Mouse (Mus musculus): Measurements from ENCODE around the gene Aox1. TPM values are rescaled to one million over a fixed set of nuclear protein-coding genes. Genes with fewer than 3 reads are reported as not detected.

Aox1 gene
- polyA plus RNA-seq, 1 experiment from 2014 or later = 0.34 TPM

- Histone ChIP-seq H3K27me3 (ENCODE audit: control insufficient read depth, insufficient read depth, low read length) (no peaks in the 10 kb centered on the region), H3K36me3 (ENCODE audit: control insufficient read depth, insufficient read depth, low read length) (no peaks in the 10 kb centered on the region), H3K27ac (ENCODE audit: low read depth, low read length) (no peak overlapping the region), H3K4me3 (ENCODE audit: low read depth, low read length) (no peak overlapping the region), H3K9ac (ENCODE audit: low read depth, low read length) (no peak overlapping the region), H3K4me2 (no peak overlapping the region), H3K4me1 (ENCODE audit: control insufficient read depth, insufficient read depth, low read length) (no peaks in the 10 kb centered on the region), H3K9me3 (replicated peaks; ENCODE audit: control insufficient read depth, low read length) (no peaks in the 10 kb centered on the region)
- 82% methylated on average over 6 of the region's 6 CpGs for WGBS (ENCODE audit: insufficient replicate concordance)
- no peak for ATAC-seq (replicated peaks; ENCODE audit: insufficient number of reproducible peaks, low FRiP score, low TSS enrichment)
Observed at GRCm38 (mm10) chr1:58105685-58106084, 76.0 kb downstream of the Aox1 start.

DNA sequence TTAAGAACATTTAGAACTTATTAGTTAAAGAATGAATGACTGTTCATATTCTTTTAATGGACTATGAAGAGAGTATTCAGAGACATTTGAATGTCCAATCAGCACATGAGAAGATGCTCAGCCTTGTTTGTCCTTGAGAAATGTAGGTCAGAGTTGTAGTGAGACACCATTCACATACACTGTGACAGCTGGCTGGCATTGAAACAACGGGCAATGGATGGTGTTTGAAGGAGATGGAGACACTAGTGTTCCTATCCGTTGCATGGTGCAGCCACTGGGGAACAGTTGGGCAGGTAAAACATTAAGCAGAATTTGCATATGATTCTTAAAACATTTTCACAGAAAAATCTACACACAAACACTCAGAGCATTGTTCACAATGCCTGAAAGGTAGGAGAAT is 77.3 kb downstream of the Aox1 start:
- WGBS (ENCODE audit: insufficient replicate concordance) = 78% methylated on average over 2 of the region's 2 CpGs
- H3K27me3 ChIP-seq (ENCODE audit: control insufficient read depth, insufficient read depth, low read length) = no peaks in the 10 kb centered on the region

GRCm38 (mm10) chr1:58110241-58110640 is 80.5 kb downstream of the Aox1 start:
- Histone ChIP-seq H3K9ac (ENCODE audit: low read depth, low read length) (no peak overlapping the region), H3K27me3 (ENCODE audit: control insufficient read depth, insufficient read depth, low read length) (no peaks in the 10 kb centered on the region), H3K36me3 (ENCODE audit: control insufficient read depth, insufficient read depth, low read length) (no peaks in the 10 kb centered on the region), H3K27ac (ENCODE audit: low read depth, low read length) (no peak overlapping the region), H3K4me2 (no peak overlapping the region), H3K9me3 (replicated peaks; ENCODE audit: control insufficient read depth, low read length) (no peaks in the 10 kb centered on the region), H3K4me3 (ENCODE audit: low read depth, low read length) (no peak overlapping the region), H3K4me1 (ENCODE audit: control insufficient read depth, insufficient read depth, low read length) (0 out of 2 replicates have a peak, but pooled peaks cover 3% of the 10 kb centered on the region)
- 90% methylated on average over 5 of the region's 5 CpGs for WGBS (ENCODE audit: insufficient replicate concordance)
- ATAC-seq (replicated peaks; ENCODE audit: insufficient number of reproducible peaks, low FRiP score, low TSS enrichment) = no peak

More for the DNA sequence above, 77.3 kb downstream of the Aox1 start:
- no peaks in the 10 kb centered on the region for H3K4me1 ChIP-seq (ENCODE audit: control insufficient read depth, insufficient read depth, low read length)
- no peak for ATAC-seq (replicated peaks; ENCODE audit: insufficient number of reproducible peaks, low FRiP score, low TSS enrichment)
- no peak overlapping the region for H3K9ac ChIP-seq (ENCODE audit: low read depth, low read length)
- H3K27ac ChIP-seq (ENCODE audit: low read depth, low read length) = no peak overlapping the region
- H3K36me3 ChIP-seq (ENCODE audit: control insufficient read depth, insufficient read depth, low read length) = no peaks in the 10 kb centered on the region
- no peaks in the 10 kb centered on the region for H3K9me3 ChIP-seq (replicated peaks; ENCODE audit: control insufficient read depth, low read length)
- H3K4me3 ChIP-seq (ENCODE audit: low read depth, low read length) = no peak overlapping the region
- no peak overlapping the region for H3K4me2 ChIP-seq

- H3K27ac ChIP-seq (ENCODE audit: low read depth, low read length) = no peak overlapping the region
- 79% methylated on average over 4 of the region's 4 CpGs for WGBS (ENCODE audit: insufficient replicate concordance)
- no peaks in the 10 kb centered on the region for H3K9me3 ChIP-seq (replicated peaks; ENCODE audit: control insufficient read depth, low read length)
- no peak overlapping the region for H3K4me3 ChIP-seq (ENCODE audit: low read depth, low read length)
- no peak for ATAC-seq (replicated peaks; ENCODE audit: insufficient number of reproducible peaks, low FRiP score, low TSS enrichment)
- 0 out of 2 replicates have a peak, but pooled peaks cover 3% of the 10 kb centered on the region for H3K4me1 ChIP-seq (ENCODE audit: control insufficient read depth, insufficient read depth, low read length)
- H3K9ac ChIP-seq (ENCODE audit: low read depth, low read length) = no peak overlapping the region
- no peak overlapping the region for H3K4me2 ChIP-seq
- no peaks in the 10 kb centered on the region for H3K27me3 ChIP-seq (ENCODE audit: control insufficient read depth, insufficient read depth, low read length)
- no peaks in the 10 kb centered on the region for H3K36me3 ChIP-seq (ENCODE audit: control insufficient read depth, insufficient read depth, low read length)
Observed at GRCm38 (mm10) chr1:58111315-58111714, 81.6 kb downstream of the Aox1 start.

- Histone ChIP-seq H3K9ac (ENCODE audit: low read depth, low read length) (no peak within 1 kb of the TSS), H3K36me3 (ENCODE audit: control insufficient read depth, insufficient read depth, low read length) (no peaks in the 10 kb centered on the region), H3K4me2 (peak within 1 kb of the TSS; percentile 40; the same call in 1 of the 2 replicates), H3K4me1 (ENCODE audit: control insufficient read depth, insufficient read depth, low read length) (0 out of 2 replicates have a peak, but pooled peaks cover 3% of the 10 kb centered on the region), H3K27me3 (ENCODE audit: control insufficient read depth, insufficient read depth, low read length) (no peaks in the 10 kb centered on the region), H3K4me3 (ENCODE audit: low read depth, low read length) (no peak within 1 kb of the TSS), H3K27ac (ENCODE audit: low read depth, low read length) (no peak within 1 kb of the TSS), H3K9me3 (replicated peaks; ENCODE audit: control insufficient read depth, low read length) (no peaks in the 10 kb centered on the region)
- ATAC-seq (replicated peaks; ENCODE audit: insufficient number of reproducible peaks, low FRiP score, low TSS enrichment) = no peak
- WGBS (ENCODE audit: insufficient replicate concordance) = 13% methylated on average over 11 of the region's 11 CpGs
Observed at GRCm38 (mm10) chr1:58112880-58113279, 83.1 kb downstream of the Aox1 start, which contains the start of gene Aox3. TSS of gene Aox3 (plus strand) at chr1:58113130.

DNA sequence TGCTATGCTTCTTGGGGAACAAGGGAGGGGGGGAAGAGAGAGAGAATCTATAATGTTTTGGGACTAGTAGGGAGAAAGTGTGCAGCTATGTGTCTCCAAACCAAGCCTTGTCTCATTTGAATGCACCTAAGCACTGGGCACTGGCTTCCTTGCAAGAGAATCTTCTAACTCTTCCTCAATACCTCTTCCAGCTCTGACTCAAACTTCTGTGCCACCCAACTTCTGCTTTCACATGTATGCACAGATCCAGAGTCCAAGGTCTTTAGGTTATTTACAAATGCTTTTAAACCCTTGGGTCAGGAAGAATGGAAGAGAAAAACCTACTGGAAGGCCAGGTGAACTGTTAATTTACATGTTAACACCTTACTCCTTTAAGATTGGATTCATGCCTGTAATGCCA is 83.7 kb downstream of the Aox1 start:
- Histone ChIP-seq H3K27me3 (ENCODE audit: control insufficient read depth, insufficient read depth, low read length) (no peaks in the 10 kb centered on the region), H3K36me3 (ENCODE audit: control insufficient read depth, insufficient read depth, low read length) (no peaks in the 10 kb centered on the region), H3K27ac (ENCODE audit: low read depth, low read length) (no peak overlapping the region), H3K4me2 (no peak overlapping the region), H3K4me1 (ENCODE audit: control insufficient read depth, insufficient read depth, low read length) (0 out of 2 replicates have a peak, but pooled peaks cover 3% of the 10 kb centered on the region), H3K9ac (ENCODE audit: low read depth, low read length) (no peak overlapping the region), H3K9me3 (replicated peaks; ENCODE audit: control insufficient read depth, low read length) (no peaks in the 10 kb centered on the region), H3K4me3 (ENCODE audit: low read depth, low read length) (no peak overlapping the region)
- no peak for ATAC-seq (replicated peaks; ENCODE audit: insufficient number of reproducible peaks, low FRiP score, low TSS enrichment)

GRCm38 (mm10) chr1:58114021-58114560 is 84.4 kb downstream of the Aox1 start:
- no peak for ATAC-seq (replicated peaks; ENCODE audit: insufficient number of reproducible peaks, low FRiP score, low TSS enrichment)
- Histone ChIP-seq H3K4me1 (ENCODE audit: control insufficient read depth, insufficient read depth, low read length) (0 out of 2 replicates have a peak, but pooled peaks cover 3% of the 10 kb centered on the region), H3K36me3 (ENCODE audit: control insufficient read depth, insufficient read depth, low read length) (no peaks in the 10 kb centered on the region), H3K27me3 (ENCODE audit: control insufficient read depth, insufficient read depth, low read length) (no peaks in the 10 kb centered on the region), H3K9ac (ENCODE audit: low read depth, low read length) (no peak overlapping the region), H3K27ac (ENCODE audit: low read depth, low read length) (no peak overlapping the region), H3K9me3 (replicated peaks; ENCODE audit: control insufficient read depth, low read length) (no peaks in the 10 kb centered on the region), H3K4me3 (ENCODE audit: low read depth, low read length) (no peak overlapping the region), H3K4me2 (no peak overlapping the region)
- 65% methylated on average over 6 of the region's 6 CpGs for whole genome bisulfite sequencing (ENCODE audit: insufficient replicate concordance)

- no peaks in the 10 kb centered on the region for H3K36me3 ChIP-seq (ENCODE audit: control insufficient read depth, insufficient read depth, low read length)
- H3K4me3 ChIP-seq (ENCODE audit: low read depth, low read length) = no peak overlapping the region
- no peak overlapping the region for H3K4me2 ChIP-seq
- H3K9ac ChIP-seq (ENCODE audit: low read depth, low read length) = no peak overlapping the region
- H3K27me3 ChIP-seq (ENCODE audit: control insufficient read depth, insufficient read depth, low read length) = no peaks in the 10 kb centered on the region
- H3K27ac ChIP-seq (ENCODE audit: low read depth, low read length) = no peak overlapping the region
- H3K9me3 ChIP-seq (replicated peaks; ENCODE audit: control insufficient read depth, low read length) = no peaks in the 10 kb centered on the region
- ATAC-seq (replicated peaks; ENCODE audit: insufficient number of reproducible peaks, low FRiP score, low TSS enrichment) = no peak
- 71% methylated on average over 12 of the region's 12 CpGs for WGBS (ENCODE audit: insufficient replicate concordance)
- 0 out of 2 replicates have a peak, but pooled peaks cover 3% of the 10 kb centered on the region for H3K4me1 ChIP-seq (ENCODE audit: control insufficient read depth, insufficient read depth, low read length)
Observed at GRCm38 (mm10) chr1:58114666-58115375, 85.1 kb downstream of the Aox1 start.

DNA sequence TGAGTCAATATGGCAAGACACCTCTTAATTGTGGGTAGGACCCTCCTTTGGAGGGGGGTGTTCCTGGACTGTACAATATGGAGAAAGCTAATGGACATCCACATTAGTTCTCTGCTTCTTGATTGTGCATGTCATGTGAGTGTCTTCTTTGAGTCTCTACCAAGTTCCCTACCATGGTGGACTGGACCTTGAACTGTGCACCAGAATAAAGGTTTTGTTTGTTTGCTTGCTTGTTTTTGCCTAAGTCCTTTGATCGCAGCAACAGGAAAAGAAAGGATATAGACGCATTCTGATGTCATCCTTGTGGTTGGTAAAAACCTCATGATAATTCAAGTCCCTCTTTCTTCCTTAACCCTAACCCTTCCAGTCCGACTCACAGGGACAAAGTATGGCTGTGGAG is 88.5 kb downstream of the Aox1 start:
- no peaks in the 10 kb centered on the region for H3K27me3 ChIP-seq (ENCODE audit: control insufficient read depth, insufficient read depth, low read length)
- H3K9me3 ChIP-seq (replicated peaks; ENCODE audit: control insufficient read depth, low read length) = no peaks in the 10 kb centered on the region
- no peak overlapping the region for H3K4me3 ChIP-seq (ENCODE audit: low read depth, low read length)
- H3K9ac ChIP-seq (ENCODE audit: low read depth, low read length) = no peak overlapping the region
- H3K4me1 ChIP-seq (ENCODE audit: control insufficient read depth, insufficient read depth, low read length) = no peaks in the 10 kb centered on the region
- 86% methylated on average over 3 of the region's 3 CpGs for WGBS (ENCODE audit: insufficient replicate concordance)
- H3K36me3 ChIP-seq (ENCODE audit: control insufficient read depth, insufficient read depth, low read length) = no peaks in the 10 kb centered on the region
- no peak overlapping the region for H3K4me2 ChIP-seq
- ATAC-seq (replicated peaks; ENCODE audit: insufficient number of reproducible peaks, low FRiP score, low TSS enrichment) = no peak
- H3K27ac ChIP-seq (ENCODE audit: low read depth, low read length) = no peak overlapping the region

Measured in heart, embryonic 11.5 days (tissue).